Mouse (Mus musculus) urinary bladder, adult 2 months (tissue): ENCODE results near the gene Tdrd5. TPM values are rescaled to one million over a fixed set of nuclear protein-coding genes. Genes with fewer than 3 reads are reported as not detected.
"Not testable (repeated sequence)": the region's sequence is repeated elsewhere in the genome, so short reads cannot be mapped to it uniquely, and the experiment has no call there.

Source experiments
- DNase-seq: peaks from one replicate; pipeline ENCODE4 v3.0.0; 2022; ENCODE audit warnings: low spot score
- polyA plus RNA-seq: library from polyadenylated mRNA; depleted of rRNA; stranded (reverse); fragments of >200 nt; gene quantifications from 2 replicates; pipeline ENCODE4 v1.2.3, GENCODE M21; 2012

The Tdrd5 gene
- polyA plus RNA-seq, 1 experiment = 0.10 TPM

DNA sequence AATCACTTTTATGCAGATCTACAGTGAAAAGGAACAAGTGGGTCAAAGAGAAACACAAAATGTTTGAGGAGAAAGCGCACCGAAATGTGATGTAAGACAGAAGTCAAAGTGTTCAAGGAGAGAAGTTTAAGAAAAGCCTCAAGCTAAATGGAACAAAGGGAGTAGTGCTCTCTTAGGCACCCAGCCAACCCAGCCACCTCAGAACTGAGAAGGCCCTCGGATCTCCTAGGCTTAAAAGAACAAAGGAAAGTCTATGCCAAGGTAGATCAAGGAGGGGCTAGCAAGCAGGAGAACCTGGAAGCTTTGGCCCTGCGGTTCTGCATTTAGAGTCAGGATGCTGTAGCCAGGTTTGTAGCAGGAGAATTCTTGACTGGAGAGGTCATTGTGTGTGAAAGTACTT lies 48.6 kb downstream of the Tdrd5 start:
- no peak for DNase-seq

DNA sequence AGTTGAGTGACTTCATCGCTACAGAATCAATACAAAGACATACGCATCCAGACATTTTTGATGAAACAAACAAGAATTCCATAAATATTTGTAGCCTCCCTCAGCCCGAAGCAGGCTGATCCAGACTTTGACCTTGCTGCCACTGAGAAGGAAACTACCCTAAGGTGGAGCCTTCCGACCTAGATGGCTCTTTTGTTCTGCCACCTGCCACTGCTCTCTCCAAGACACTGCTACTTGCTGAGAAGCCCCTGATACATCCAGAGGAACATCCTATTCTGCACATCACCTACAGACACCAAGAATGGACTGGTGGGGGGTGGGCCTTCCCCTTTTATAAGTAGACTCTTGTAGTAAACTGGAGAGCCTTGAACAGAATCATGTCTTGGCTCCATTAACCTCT lies 52.4 kb downstream of the Tdrd5 start:
- DNase-seq = not testable (repeated sequence)

- DNase-seq = no peak
Observed at GRCm38 (mm10) chr1:156247893-156248292, 55.6 kb downstream of the Tdrd5 start.

GRCm38 (mm10) chr1:156241713-156242348 lies 61.6 kb downstream of the Tdrd5 start:
- DNase-seq = no peak

DNA sequence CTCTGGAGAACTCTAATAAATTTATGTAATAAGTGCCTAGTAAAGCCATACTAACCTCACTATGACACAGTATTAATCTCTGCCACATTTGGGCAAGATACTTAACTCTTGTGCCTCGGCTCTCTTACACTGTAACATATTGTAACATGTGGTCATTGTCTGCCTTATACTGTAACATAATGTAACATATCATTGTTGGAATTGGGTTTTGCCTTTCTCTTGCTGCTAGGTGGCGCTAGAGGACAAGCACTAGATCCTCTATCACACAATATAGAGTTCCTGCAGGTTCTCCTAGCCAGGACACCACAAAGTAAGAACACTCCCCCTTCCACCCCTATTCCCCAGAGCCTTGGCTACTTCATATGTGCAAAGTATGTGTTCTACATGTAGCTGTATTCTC lies 62.4 kb downstream of the Tdrd5 start:
- DNase-seq = no peak

DNA sequence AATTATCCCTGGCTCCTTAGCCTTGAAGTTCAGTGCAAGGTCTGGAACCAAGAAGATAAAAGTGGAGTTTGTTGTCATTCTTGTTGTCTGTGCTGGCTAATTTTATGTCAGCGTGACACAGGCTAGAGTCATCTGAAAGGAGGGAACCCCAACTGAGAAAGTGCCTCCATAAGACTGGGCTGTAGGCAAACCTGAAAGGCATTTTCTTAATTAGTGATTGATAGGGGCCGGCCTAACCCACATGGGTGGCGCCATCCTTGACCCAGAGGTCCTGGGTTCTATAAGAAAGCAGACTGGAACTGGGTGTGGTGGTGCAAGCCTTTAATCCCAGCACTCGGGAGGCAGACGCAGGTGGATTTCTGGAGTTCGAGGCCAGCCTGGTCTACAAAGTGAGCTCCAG lies 72.3 kb downstream of the Tdrd5 start:
- no peak for DNase-seq

- DNase-seq = no peak
Observed at GRCm38 (mm10) chr1:156230339-156231089, 73.0 kb downstream of the Tdrd5 start.

DNA sequence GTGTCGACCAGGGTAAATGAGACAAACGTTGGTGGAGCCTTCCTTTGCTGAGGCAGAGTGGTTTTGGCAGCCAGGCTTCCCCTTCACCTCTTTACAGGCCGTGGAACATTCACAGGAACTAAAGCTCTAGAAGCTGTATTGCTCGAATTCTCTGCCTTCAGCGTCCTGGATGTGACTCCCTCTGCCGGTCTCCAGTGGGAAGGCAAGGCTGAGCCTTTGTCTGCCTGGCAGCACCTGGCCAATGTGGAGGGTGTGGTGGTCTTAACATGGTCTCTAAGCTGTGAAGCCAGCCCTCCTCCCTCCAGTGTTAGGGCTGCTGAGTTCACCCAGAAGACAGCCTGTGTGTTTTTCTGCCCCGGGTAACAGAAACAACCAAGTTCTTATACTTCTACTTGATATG lies 74.0 kb downstream of the Tdrd5 start:
- no peak for DNase-seq

DNA sequence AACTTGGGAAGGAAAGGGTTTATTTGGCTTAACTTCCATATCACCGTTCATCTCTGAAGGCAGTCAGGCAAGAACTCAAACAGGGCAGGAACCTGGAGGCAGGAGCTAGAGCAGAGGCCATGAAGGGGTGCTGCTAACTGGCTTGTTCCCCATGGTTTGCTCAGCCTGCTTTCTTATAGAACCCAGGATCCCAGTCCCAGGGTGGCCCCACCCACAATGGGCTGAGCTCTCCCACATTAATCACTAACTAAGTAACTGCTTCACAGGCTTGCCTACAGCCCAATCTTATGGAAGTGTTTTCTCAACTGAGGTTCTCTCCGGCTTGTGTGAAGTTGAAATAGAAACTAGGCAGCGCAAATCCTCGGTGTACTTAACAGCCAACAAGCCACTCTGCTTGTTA lies 74.7 kb downstream of the Tdrd5 start:
- DNase-seq = no peak

DNA sequence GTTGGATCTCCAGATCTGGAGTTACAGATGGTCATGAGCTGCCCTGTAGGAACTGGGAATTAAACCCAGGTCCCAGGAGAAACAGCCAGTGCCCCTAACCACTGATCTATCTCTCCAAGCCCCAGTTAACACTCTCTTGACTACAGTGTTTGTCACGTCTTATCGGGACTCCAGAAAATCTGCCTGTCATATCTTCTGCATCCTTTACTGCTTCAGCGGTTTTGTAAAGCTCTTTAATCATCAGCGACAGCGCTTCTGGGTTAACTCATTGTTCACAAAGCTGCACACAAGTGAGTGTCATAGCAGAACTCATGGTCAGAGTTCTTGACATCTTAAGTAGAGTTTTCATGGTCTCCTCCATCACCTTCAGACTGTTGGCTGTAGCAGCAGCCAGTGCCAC lies 76.6 kb downstream of the Tdrd5 start:
- DNase-seq = no peak

- no peak for DNase-seq
Observed at GRCm38 (mm10) chr1:156222205-156223000, 81.1 kb downstream of the Tdrd5 start.

GRCm38 (mm10) chr1:156221327-156221726 lies 82.1 kb downstream of the Tdrd5 start:
- no peak for DNase-seq

GRCm38 (mm10) chr1:156218573-156218972 lies 84.9 kb downstream of the Tdrd5 start:
- DNase-seq = no peak

DNA sequence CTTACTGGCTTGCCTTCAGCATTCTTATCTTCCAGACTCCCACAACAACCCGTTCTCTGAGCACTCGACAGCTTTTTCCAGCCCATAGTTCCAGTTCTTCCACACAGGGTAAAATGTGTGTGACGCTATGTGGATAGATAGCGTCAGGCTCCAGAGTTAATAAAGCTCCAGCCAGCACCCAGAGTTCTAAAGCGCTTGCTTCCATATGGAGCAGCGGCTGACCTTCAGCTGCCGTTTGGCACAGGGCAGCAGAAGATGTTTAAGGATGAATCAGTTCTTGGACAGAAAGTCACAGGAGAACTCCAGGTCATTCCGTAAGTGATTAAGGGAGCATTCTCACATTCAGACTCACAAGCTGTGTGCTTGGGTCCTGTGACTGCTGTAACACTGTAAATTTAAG lies 85.5 kb downstream of the Tdrd5 start:
- no peak for DNase-seq

- DNase-seq = no peak
Observed at GRCm38 (mm10) chr1:156217393-156217792, 86.1 kb downstream of the Tdrd5 start.

- no peak for DNase-seq
Observed at GRCm38 (mm10) chr1:156216249-156216648, 87.2 kb downstream of the Tdrd5 start.

DNA sequence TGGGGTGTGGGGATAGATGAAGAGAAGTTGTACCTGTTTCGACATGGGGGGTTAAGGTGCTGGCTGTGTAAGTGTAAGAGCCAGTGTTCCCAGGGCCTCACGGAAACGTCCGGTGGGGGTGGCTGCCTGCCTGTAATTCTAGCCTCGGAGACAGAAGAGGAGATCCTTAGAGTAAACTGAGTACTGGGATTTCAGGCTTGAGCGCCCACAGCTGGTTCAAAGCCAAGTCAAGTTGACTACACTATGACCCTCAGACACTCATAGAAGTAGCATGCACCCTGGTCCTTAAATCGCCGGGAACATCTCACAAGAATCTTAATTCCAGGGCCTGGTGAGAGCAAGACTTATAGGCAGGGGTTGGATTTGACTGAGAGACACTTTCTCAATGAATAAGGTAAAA lies 88.8 kb downstream of the Tdrd5 start:
- no peak for DNase-seq

GRCm38 (mm10) chr1:156212923-156213322 lies 90.5 kb downstream of the Tdrd5 start:
- no peak for DNase-seq

DNA sequence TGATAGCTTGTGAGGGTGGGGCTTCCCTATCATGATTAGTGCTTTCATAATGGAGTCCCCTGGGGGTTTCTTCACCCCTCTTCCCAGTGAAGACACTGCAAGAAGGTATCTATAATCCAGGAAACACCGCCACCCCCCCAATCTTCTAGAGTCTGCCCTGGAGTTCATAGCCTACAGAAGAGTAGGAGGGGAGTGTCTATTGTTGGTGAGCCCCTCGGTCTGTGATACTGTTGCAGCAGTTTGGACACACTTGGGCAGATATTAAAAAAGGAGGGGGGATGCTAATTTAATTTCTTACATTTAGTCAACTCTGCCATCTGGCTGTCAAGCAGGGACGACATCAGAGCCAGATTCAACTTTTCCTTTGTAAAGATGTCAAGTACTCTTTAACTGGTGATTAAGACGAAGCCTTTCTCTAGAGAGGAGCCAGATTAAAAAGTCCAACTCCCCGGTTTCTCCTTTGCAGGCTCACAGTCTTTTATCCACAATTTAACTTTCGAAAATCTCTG lies 91.6 kb downstream of the Tdrd5 start:
- no peak for DNase-seq
